ENCODE assay signal across 8 mouse cellular contexts in genomic region chr7:19006476-19006875, GRCm38 (mm10). TPM values are rescaled to one million over a fixed set of nuclear protein-coding genes. Genes with fewer than 3 reads are reported as not detected.
DNase-seq lines count a peak whose midpoint lies in the region; ATAC-seq lines count a peak whose summit lies in the region.

No protein-coding gene starts in this region.

- H3K27ac ChIP-seq in midbrain, embryonic 13.5 days = no peak overlapping the region

- 6% methylated on average over 12 of the region's 12 CpGs for WGBS in midbrain, embryonic 13.5 days

- H3K4me2 ChIP-seq in midbrain, embryonic 13.5 days (replicated peaks) = peak overlapping the region; percentile 100

- H3K9ac ChIP-seq in midbrain, embryonic 13.5 days (replicated peaks) = no peak overlapping the region

- no peak for ATAC-seq in frontal cortex, adult (ENCODE audit: low TSS enrichment)
- ATAC-seq in inflammation-experienced regulatory T-cells, adult 6 months = peak; percentile 38
- no peak for ATAC-seq in midbrain, embryonic 13.5 days

- peaks cover 21% of the 10 kb centered on the region for H3K36me3 ChIP-seq in midbrain, embryonic 13.5 days

- H3K9me3 ChIP-seq in midbrain, embryonic 13.5 days = no peaks in the 10 kb centered on the region

- H3K27me3 ChIP-seq in midbrain, embryonic 13.5 days = no peaks in the 10 kb centered on the region

- intact Hi-C loops in left cerebral cortex, postnatal 36 days (cut with DNase I) = no loop called here

- H3K4me3 ChIP-seq in midbrain, embryonic 13.5 days (replicated peaks) = peak overlapping the region; percentile 94; the same call in 1 of the 2 replicates

- H3K4me1 ChIP-seq in midbrain, embryonic 13.5 days (replicated peaks) = peaks cover 46% of the 10 kb centered on the region

- DNase-seq in frontal cortex, adult 2 months (ENCODE audit: extremely low spot score in 1 of 2, low spot score in 1 of 2) = peak; percentile 84 to 92
- peak; percentile 83 to 88 for DNase-seq in cerebellum, postnatal 25 days
- DNase-seq in gastrocnemius, adult 8-10 months (ENCODE audit: low spot score in 2 of 2) = peak; percentile 76 to 79
- DNase-seq in left cerebral cortex, postnatal 36 days (ENCODE audit: low spot score in 2 of 2) = peak; percentile 67 to 84
- peak; percentile 69 to 79 for DNase-seq in spleen, adult 18-20 months

RNA-seq across cellular contexts. Expression of gene Irf2bp1, which starts 2.6 kb away (rescaled TPM):
- polyA plus RNA-seq in frontal cortex, adult 2 months (2012; rRNA removed) = 29.0 and 30.5 TPM in 2 replicates
- total RNA-seq in gastrocnemius, adult 8-10 months (2022) = 10 to 100 TPM; 19.3 to 20.7 (median 19.7) TPM
- polyA plus RNA-seq in inflammation-experienced regulatory T-cells, adult 6 months (2017; shearing (Covaris generic)) = 1 to 10 TPM; 1.1 to 2.6 (median 1.9) TPM
- total RNA-seq in left cerebral cortex, postnatal 36 days (2021) = 10 to 100 TPM; 46.3 to 53.5 TPM
- polyA plus RNA-seq in midbrain, embryonic 13.5 days (2015; fragmentation: Nextera tagmentation; extraction: Ambion mirVana) = 21.6 and 29.4 TPM in 2 replicates

RNA-seq across cellular contexts. Expression of gene Mypop, which starts 15.4 kb away (rescaled TPM):
- polyA plus RNA-seq in frontal cortex, adult 2 months (2012; rRNA removed) = 39.9 and 46.2 TPM in 2 replicates
- 10 to 100 TPM in 2 of 4 experiments, 1 to 10 TPM in 2; 8.0 to 10.6 (median 9.9) TPM for total RNA-seq in gastrocnemius, adult 8-10 months (2022)
- 1 to 10 TPM; 2.1 to 2.7 (median 2.6) TPM for polyA plus RNA-seq in inflammation-experienced regulatory T-cells, adult 6 months (2017; shearing (Covaris generic))
- 10 to 100 TPM; 53.5 to 55.3 TPM for total RNA-seq in left cerebral cortex, postnatal 36 days (2021)
- 3.8 and 4.2 TPM in 2 replicates for polyA plus RNA-seq in midbrain, embryonic 13.5 days (2015; fragmentation: Nextera tagmentation; extraction: Ambion mirVana)

RNA-seq across cellular contexts. Expression of gene Foxa3, which starts 16.9 kb away (rescaled TPM):
- not detected in 2 replicates for polyA plus RNA-seq in frontal cortex, adult 2 months (2012; rRNA removed)
- not detected for total RNA-seq in gastrocnemius, adult 8-10 months (2022)
- polyA plus RNA-seq in inflammation-experienced regulatory T-cells, adult 6 months (2017; shearing (Covaris generic)) = not detected
- total RNA-seq in left cerebral cortex, postnatal 36 days (2021) = not detected
- polyA plus RNA-seq in midbrain, embryonic 13.5 days (2015; fragmentation: Nextera tagmentation; extraction: Ambion mirVana) = not detected in 2 replicates

RNA-seq across cellular contexts. Expression of gene Sympk, which starts 17.7 kb away (rescaled TPM):
- 118 and 120 TPM in 2 replicates for polyA plus RNA-seq in frontal cortex, adult 2 months (2012; rRNA removed)
- total RNA-seq in gastrocnemius, adult 8-10 months (2022) = 10 to 100 TPM; 70.2 to 93.3 (median 83.6) TPM
- polyA plus RNA-seq in inflammation-experienced regulatory T-cells, adult 6 months (2017; shearing (Covaris generic)) = 10 to 100 TPM in 1 of 3 experiments, 1 to 10 TPM in 2; 8.2 to 12.2 (median 9.2) TPM
- 100 to 1,000 TPM; 126 to 129 TPM for total RNA-seq in left cerebral cortex, postnatal 36 days (2021)
- polyA plus RNA-seq in midbrain, embryonic 13.5 days (2015; fragmentation: Nextera tagmentation; extraction: Ambion mirVana) = 31.8 and 37.2 TPM in 2 replicates

RNA-seq across cellular contexts. Expression of gene Nanos2, which starts 19.3 kb away (rescaled TPM):
- 2.9 and 4.1 TPM in 2 replicates for polyA plus RNA-seq in frontal cortex, adult 2 months (2012; rRNA removed)
- total RNA-seq in gastrocnemius, adult 8-10 months (2022) = not detected
- polyA plus RNA-seq in inflammation-experienced regulatory T-cells, adult 6 months (2017; shearing (Covaris generic)) = not detected
- total RNA-seq in left cerebral cortex, postnatal 36 days (2021) = 1 to 10 TPM in 1 of 2 experiments, under 1 TPM in 1; 0.47 to 1.3 TPM
- 0.26 and 0.58 TPM in 2 replicates for polyA plus RNA-seq in midbrain, embryonic 13.5 days (2015; fragmentation: Nextera tagmentation; extraction: Ambion mirVana)
